Mouse (Mus musculus) forebrain, embryonic 11.5 days (tissue): ENCODE data around the gene Alg14. TPM values are rescaled to one million over a fixed set of nuclear protein-coding genes. Genes with fewer than 3 reads are reported as not detected.

Experiments
- ATAC-seq: fragments of 200-750 bp; cut with Nextera tagmentation; replicated peaks from 2 replicates; pipeline ENCODE4 v1.8.0; 2017; ENCODE audit warnings: moderate TSS enrichment; ENCODE audit not compliant: low FRiP score
- DNase-seq: peaks from one replicate; pipeline ENCODE4 v3.0.0-alpha.2; 2017; ENCODE audit warnings: low spot score
- H3K27ac ChIP-seq: fragments of 300-500 bp; sonication (generic); 2 replicates; pipeline ENCODE4 v1.5.1; 2014; ENCODE audit warnings: low read depth, low read length
- H3K27me3 ChIP-seq: fragments of 300-500 bp; sonication (generic); 2 replicates; pipeline ENCODE4 v1.6.1; 2014; ENCODE audit warnings: mild to moderate bottlenecking, low read length, mixed read lengths; ENCODE audit not compliant: control insufficient read depth, insufficient read depth
- H3K36me3 ChIP-seq: fragments of 300-500 bp; sonication (generic); 2 replicates; pipeline ENCODE4 v1.6.1; 2014; ENCODE audit warnings: mild to moderate bottlenecking, low read length, moderate library complexity, mixed read lengths; ENCODE audit not compliant: control insufficient read depth, insufficient read depth
- H3K4me1 ChIP-seq: fragments of 300-500 bp; sonication (generic); replicated peaks from 2 replicates; pipeline ENCODE4 v1.6.1; 2014; ENCODE audit warnings: low read length, mixed read lengths; ENCODE audit not compliant: control insufficient read depth, insufficient read depth
- H3K4me2 ChIP-seq: fragments of 300-500 bp; sonication (generic); 2 replicates; pipeline ENCODE4 v1.6.1; 2014; ENCODE audit warnings: low read depth, mild to moderate bottlenecking, low read length, moderate library complexity, mixed read lengths; ENCODE audit not compliant: severe bottlenecking
- H3K4me3 ChIP-seq: fragments of 300-500 bp; sonication (generic); 2 replicates; pipeline ENCODE4 v1.5.1; 2014; ENCODE audit warnings: low read depth, low read length
- H3K9ac ChIP-seq: fragments of 300-500 bp; sonication (generic); 2 replicates; pipeline ENCODE4 v1.6.1; 2014; ENCODE audit warnings: low read length
- H3K9me3 ChIP-seq: fragments of 300-500 bp; sonication (generic); 2 replicates; pipeline ENCODE4 v1.6.1; 2016; ENCODE audit warnings: low read length, mixed read lengths; ENCODE audit not compliant: control insufficient read depth
- WGBS: fragments of 180-500 bp; shearing (Covaris S2); extraction: QIAGEN DNeasy Blood & Tissue Kit; methylation state at CpG from one replicate; pipeline ENCODE4 v1.1.7; 2014; 5-methylcytosine and 5-hydroxymethylcytosine counted together
- polyA plus RNA-seq: library from polyadenylated mRNA; unstranded; fragments of >200 nt; fragmentation: Nextera tagmentation; extraction: Ambion mirVana; gene quantifications from 2 replicates; pipeline ENCODE4 v1.2.1, GENCODE M21; 2014

Gene Alg14
- 28.9 and 30.2 TPM in 2 replicates for polyA plus RNA-seq

- peak within 1 kb of the TSS; percentile 67 for H3K4me2 ChIP-seq
- DNase-seq (peak; percentile 95), ATAC-seq (peak; percentile 96)
- no peaks in the 10 kb centered on the region for H3K36me3 ChIP-seq
- H3K4me3 ChIP-seq, result peak within 1 kb of the TSS; percentile 57
- under 1% methylated on average over 42 of the region's 42 CpGs for WGBS
- H3K27ac ChIP-seq, result peak within 1 kb of the TSS; percentile 91; the same call in 1 of the 2 replicates
- H3K4me1 ChIP-seq, result 0 out of 2 replicates have a peak, but pooled peaks cover 3% of the 10 kb centered on the region
- H3K27me3 ChIP-seq, result no peaks in the 10 kb centered on the region
- H3K9ac ChIP-seq, result peak within 1 kb of the TSS; percentile 67
- H3K9me3 ChIP-seq, result no peaks in the 10 kb centered on the region
Observed at GRCm38 (mm10) chr3:121291560-121292258, at the start of gene Alg14. Gene Alg14 (plus strand): TSS chr3:121291773.

DNA sequence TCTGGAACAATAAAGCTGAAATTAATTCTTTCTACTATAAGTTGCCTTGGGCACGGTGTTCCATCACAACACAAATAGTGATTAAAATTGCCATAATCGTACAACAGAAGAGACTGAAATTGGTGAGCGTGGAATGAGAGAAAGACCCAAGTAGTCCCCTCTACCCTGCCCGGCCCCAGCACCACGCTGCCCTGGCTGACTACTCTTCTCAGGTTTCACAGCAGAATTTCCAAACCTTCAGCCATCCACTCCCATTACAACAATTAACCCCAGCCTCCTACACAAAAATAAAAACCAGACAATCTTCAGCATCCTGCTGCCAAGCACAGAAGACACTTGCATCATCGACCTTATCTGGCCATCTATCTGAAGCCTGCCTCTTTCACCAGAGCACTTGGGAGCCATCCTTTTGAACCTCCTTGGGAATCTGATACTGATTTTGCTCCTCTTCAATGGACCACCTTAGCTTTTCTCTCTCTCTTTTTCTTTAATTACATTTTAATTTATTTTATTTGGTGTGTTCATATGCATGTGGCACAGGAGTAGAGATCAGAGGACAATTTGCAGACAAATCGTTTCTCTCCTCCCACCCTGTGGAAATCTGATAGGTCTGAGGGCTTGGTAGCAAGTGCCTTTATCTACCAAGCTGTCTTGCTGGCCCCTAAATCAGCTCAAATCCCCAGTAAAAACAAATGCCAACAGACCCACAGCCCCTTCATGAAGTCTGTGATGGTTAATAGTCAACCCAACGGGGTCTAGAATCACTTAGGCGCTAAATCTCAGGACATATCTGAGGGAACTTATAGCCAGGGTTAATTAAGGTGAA, 49.2 kb upstream of the Alg14 start:
- 78% methylated on average over 9 of the region's 9 CpGs for WGBS
- Histone ChIP-seq H3K4me1 (peaks cover 8% of the 10 kb centered on the region; the same call in 1 of the 2 replicates), H3K36me3 (no peaks in the 10 kb centered on the region), H3K4me2 (no peak overlapping the region), H3K9ac (no peak overlapping the region), H3K9me3 (no peaks in the 10 kb centered on the region), H3K27ac (no peak overlapping the region), H3K4me3 (no peak overlapping the region), H3K27me3 (no peaks in the 10 kb centered on the region)
- DNase-seq (no peak), ATAC-seq (no peak)

DNA sequence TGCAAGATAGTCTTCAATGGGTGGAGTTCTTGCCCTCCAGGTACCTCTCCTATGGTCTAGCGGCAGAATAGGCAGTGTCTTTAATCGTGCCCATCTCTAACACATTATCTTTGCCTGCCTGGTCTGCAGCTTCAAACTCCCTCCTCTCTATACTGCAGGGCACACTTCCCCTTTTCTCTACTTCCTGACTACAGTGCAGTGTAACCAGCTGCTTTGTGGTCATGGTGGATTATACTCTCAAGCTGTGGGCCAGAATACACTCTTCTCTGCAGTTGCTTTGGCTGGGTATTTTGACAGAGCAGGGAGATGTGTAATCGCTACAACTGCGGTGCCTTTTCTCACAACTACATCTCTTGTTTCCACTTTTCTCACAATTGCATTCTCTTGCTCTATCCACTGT, 48.6 kb upstream of the Alg14 start:
- H3K4me3 ChIP-seq, result no peak overlapping the region
- no peak overlapping the region for H3K4me2 ChIP-seq
- no peak overlapping the region for H3K27ac ChIP-seq
- no peak overlapping the region for H3K9ac ChIP-seq
- no peaks in the 10 kb centered on the region for H3K36me3 ChIP-seq
- WGBS, result 92% methylated on average over 4 of the region's 4 CpGs
- no peak for DNase-seq
- H3K4me1 ChIP-seq, result peaks cover 8% of the 10 kb centered on the region; the same call in 1 of the 2 replicates
- H3K27me3 ChIP-seq, result no peaks in the 10 kb centered on the region
- no peak for ATAC-seq
- H3K9me3 ChIP-seq, result no peaks in the 10 kb centered on the region

- no peaks in the 10 kb centered on the region for H3K4me1 ChIP-seq
- H3K4me2 ChIP-seq, result no peak overlapping the region
- no peak for ATAC-seq
- 91% methylated on average over 9 of the region's 9 CpGs for WGBS
- H3K27ac ChIP-seq, result no peak overlapping the region
- H3K27me3 ChIP-seq, result no peaks in the 10 kb centered on the region
- DNase-seq, result no peak
- H3K9me3 ChIP-seq, result no peaks in the 10 kb centered on the region
- H3K36me3 ChIP-seq, result no peaks in the 10 kb centered on the region
- H3K4me3 ChIP-seq, result no peak overlapping the region
- H3K9ac ChIP-seq, result no peak overlapping the region
Observed at GRCm38 (mm10) chr3:121250048-121250447, 41.5 kb upstream of the Alg14 start.

DNA sequence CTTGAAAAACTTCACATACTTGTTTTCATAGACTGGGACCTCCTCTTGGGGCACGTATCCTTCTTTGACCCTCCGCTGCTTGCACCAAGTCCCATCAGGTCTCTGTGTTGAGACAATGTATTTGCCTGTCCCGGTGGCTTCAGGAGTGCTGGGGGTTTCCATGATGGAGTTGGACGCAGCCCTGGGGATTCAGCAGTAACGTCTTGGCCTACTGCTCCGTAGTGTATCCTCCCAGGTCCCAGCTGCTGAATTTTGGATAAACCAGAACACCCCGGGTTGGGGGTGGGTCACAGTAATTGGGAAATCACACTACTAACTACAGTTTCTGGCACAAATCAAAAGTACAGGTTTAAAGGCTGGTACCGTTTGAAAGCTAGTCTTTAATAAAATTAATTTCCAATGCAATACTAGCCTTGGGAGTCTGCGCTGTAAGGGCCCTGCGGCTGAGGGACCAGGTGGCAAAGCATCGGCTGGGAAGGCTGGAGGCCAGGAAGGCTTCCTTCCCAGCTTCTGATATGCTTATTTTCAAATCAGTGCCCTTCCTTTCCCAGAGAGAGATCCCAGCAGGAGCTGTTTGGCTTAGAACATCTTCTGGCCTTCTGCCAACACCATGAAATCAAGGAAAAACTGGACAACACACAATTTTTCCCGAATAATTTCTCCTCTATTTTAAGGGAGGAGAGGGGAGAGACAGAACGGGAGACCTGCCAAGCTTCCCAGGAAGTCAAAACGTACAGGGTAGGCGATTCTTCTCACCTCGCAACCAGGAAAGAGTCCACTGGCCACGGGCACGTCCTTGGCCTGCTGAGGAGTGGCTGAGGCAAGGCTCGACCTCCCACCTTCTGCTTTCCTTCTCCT, 40.8 kb upstream of the Alg14 start:
- no peak for ATAC-seq
- Histone ChIP-seq H3K27ac (no peak overlapping the region), H3K36me3 (no peaks in the 10 kb centered on the region), H3K4me1 (no peaks in the 10 kb centered on the region), H3K9ac (no peak overlapping the region), H3K4me2 (no peak overlapping the region), H3K9me3 (no peaks in the 10 kb centered on the region), H3K4me3 (no peak overlapping the region), H3K27me3 (no peaks in the 10 kb centered on the region)
- WGBS, result 86% methylated on average over 19 of the region's 19 CpGs
- no peak for DNase-seq

- 87% methylated on average over 7 of the region's 7 CpGs for WGBS
- Histone ChIP-seq H3K4me3 (no peak overlapping the region), H3K27me3 (peaks cover 2% of the 10 kb centered on the region; the same call in 1 of the 2 replicates), H3K9ac (no peak overlapping the region), H3K4me2 (no peak overlapping the region), H3K9me3 (no peaks in the 10 kb centered on the region), H3K36me3 (no peaks in the 10 kb centered on the region), H3K4me1 (no peaks in the 10 kb centered on the region), H3K27ac (no peak overlapping the region)
- no peak for ATAC-seq
- DNase-seq, result no peak
Observed at GRCm38 (mm10) chr3:121255501-121255900, 36.1 kb upstream of the Alg14 start.

- no peaks in the 10 kb centered on the region for H3K9me3 ChIP-seq
- ATAC-seq (no peak), DNase-seq (no peak)
- no peaks in the 10 kb centered on the region for H3K36me3 ChIP-seq
- H3K4me3 ChIP-seq, result no peak overlapping the region
- no peaks in the 10 kb centered on the region for H3K4me1 ChIP-seq
- WGBS, result 87% methylated on average over 8 of the region's 8 CpGs
- peaks cover 8% of the 10 kb centered on the region for H3K27me3 ChIP-seq
- no peak overlapping the region for H3K4me2 ChIP-seq
- no peak overlapping the region for H3K27ac ChIP-seq
- H3K9ac ChIP-seq, result no peak overlapping the region
Observed at GRCm38 (mm10) chr3:121256131-121256530, 35.4 kb upstream of the Alg14 start.

DNA sequence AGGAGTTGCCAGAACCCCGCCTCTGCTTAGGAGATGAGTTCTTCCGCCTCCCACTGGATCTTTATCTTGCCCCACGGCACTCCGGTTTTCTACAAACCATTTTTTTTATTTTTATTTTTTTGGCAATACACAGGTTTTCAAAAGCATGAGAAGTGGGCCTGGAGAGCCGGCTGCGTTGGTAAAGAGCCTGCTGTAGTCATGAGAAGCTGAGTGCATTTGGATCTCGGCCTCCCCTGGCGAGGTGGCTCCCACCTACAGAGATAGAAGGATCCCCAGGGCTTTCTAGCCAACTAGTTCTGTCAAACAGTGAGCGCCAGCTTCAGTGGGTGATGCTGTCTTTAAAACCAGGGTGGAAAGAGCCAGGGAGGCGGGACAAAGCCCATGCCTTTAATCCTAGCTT, 34.2 kb upstream of the Alg14 start:
- DNase-seq (no peak), ATAC-seq (no peak)
- no peaks in the 10 kb centered on the region for H3K36me3 ChIP-seq
- 79% methylated on average over 10 of the region's 10 CpGs for whole genome bisulfite sequencing
- H3K27me3 ChIP-seq, result peaks cover 16% of the 10 kb centered on the region
- H3K4me3 ChIP-seq, result no peak overlapping the region
- H3K4me2 ChIP-seq, result no peak overlapping the region
- 0 out of 2 replicates have a peak, but pooled peaks cover 2% of the 10 kb centered on the region for H3K4me1 ChIP-seq
- no peak overlapping the region for H3K27ac ChIP-seq
- no peaks in the 10 kb centered on the region for H3K9me3 ChIP-seq
- no peak overlapping the region for H3K9ac ChIP-seq
